Mouse (Mus musculus) gastrocnemius, postnatal 10 days (tissue): ENCODE results near the gene Ercc1. TPM values are rescaled to one million over a fixed set of nuclear protein-coding genes. Genes with fewer than 3 reads are reported as not detected.

Experiments used
- DNase-seq: peaks from one replicate; pipeline ENCODE4 v3.0.0; 2021; ENCODE audit warnings: mixed read lengths
- total RNA-seq, 2 experiments: library from RNA; stranded (reverse); gene quantifications; 2 replicates each; pipeline ENCODE4 v1.2.3; 2021

Gene Ercc1
- total RNA-seq, 2 experiments from 2014 or later: 31.9 to 35.9 TPM

- peak; percentile 45 for DNase-seq
Measured at GRCm38 (mm10) chr7:19368380-19368779, 23.8 kb downstream of the Ercc1 start.

- DNase-seq: peak; percentile 73
Measured at GRCm38 (mm10) chr7:19369823-19370425, 25.3 kb downstream of the Ercc1 start.

GRCm38 (mm10) chr7:19373367-19373766 lies 28.8 kb downstream of the Ercc1 start:
- no peak for DNase-seq

GRCm38 (mm10) chr7:19375368-19375767 lies 30.8 kb downstream of the Ercc1 start:
- no peak for DNase-seq

GRCm38 (mm10) chr7:19376019-19376418 lies 31.4 kb downstream of the Ercc1 start:
- DNase-seq: no peak

- no peak for DNase-seq
Measured at GRCm38 (mm10) chr7:19378049-19378448, 33.5 kb downstream of the Ercc1 start.

- peak; percentile 99 for DNase-seq
Measured at GRCm38 (mm10) chr7:19381377-19382165, 37.0 kb downstream of the Ercc1 start, which contains the start of gene Ercc2. TSS of gene Ercc2 (plus strand) at chr7:19382010.

- peak; percentile 37 for DNase-seq
Measured at GRCm38 (mm10) chr7:19382166-19382541, 37.6 kb downstream of the Ercc1 start.

GRCm38 (mm10) chr7:19383708-19384107 lies 39.1 kb downstream of the Ercc1 start:
- DNase-seq: no peak

- no peak for DNase-seq
Measured at GRCm38 (mm10) chr7:19388699-19389413, 44.3 kb downstream of the Ercc1 start.

GRCm38 (mm10) chr7:19394484-19394883 lies 49.9 kb downstream of the Ercc1 start:
- no peak for DNase-seq

- no peak for DNase-seq
Measured at GRCm38 (mm10) chr7:19399496-19400280, 55.1 kb downstream of the Ercc1 start.

- no peak for DNase-seq
Measured at GRCm38 (mm10) chr7:19400946-19401345, 56.4 kb downstream of the Ercc1 start.

- DNase-seq: no peak
Measured at GRCm38 (mm10) chr7:19402535-19403112, 58.0 kb downstream of the Ercc1 start.

GRCm38 (mm10) chr7:19403731-19404296 lies 59.2 kb downstream of the Ercc1 start, which contains the start of gene Klc3:
TSS of gene Klc3 (minus strand) at chr7:19404104.
- DNase-seq: no peak

- no peak for DNase-seq
Measured at GRCm38 (mm10) chr7:19404476-19404875, 59.9 kb downstream of the Ercc1 start, which contains the start of gene Ckm. TSS of gene Ckm (plus strand) at chr7:19404776.

GRCm38 (mm10) chr7:19405417-19405816 lies 60.8 kb downstream of the Ercc1 start:
- DNase-seq: peak; percentile 87
